Mouse (Mus musculus) NIH3T3 (cell line): ENCODE data around the gene Shb.
A peak's percentile ranks its signal among the peaks of the same experiment; 100 is the strongest.

ENCODE experiments used
- DNase-seq: peaks from one replicate; pipeline ENCODE4 v3.0.0-alpha.2; 2012; ENCODE audit warnings: low read depth

Shb gene

DNA sequence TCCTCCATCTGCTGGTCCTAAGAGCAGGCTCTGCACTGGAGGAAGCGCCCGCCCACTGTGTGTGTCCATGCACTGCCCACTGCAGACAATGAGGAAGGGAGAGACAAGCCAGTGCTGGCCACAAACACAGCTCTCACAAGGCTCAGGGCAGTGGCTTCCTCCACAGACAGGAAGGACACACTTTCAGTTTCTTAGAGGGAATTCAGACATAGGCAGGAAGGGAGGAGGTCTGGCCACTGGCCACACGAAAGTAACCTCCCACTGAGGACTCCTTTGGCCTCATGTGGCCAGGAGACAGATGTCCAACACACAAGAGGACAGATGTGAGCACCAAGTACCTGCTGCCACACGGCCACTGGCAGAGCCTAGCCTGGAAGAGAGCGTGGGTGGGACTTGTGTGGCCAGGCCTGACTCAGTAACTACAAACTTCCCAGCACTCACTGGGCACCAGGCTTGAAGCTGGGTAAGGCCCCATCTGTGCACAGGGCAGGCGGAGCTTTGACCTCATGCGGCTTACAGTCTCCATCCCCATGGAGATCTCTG, 79.6 kb downstream of the Shb start:
- peak; percentile 13 for DNase-seq

GRCm38 (mm10) chr4:45449012-45449411, 83.3 kb downstream of the Shb start:
- DNase-seq, result no peak

GRCm38 (mm10) chr4:45448481-45448880, 83.8 kb downstream of the Shb start:
- DNase-seq, result no peak

DNA sequence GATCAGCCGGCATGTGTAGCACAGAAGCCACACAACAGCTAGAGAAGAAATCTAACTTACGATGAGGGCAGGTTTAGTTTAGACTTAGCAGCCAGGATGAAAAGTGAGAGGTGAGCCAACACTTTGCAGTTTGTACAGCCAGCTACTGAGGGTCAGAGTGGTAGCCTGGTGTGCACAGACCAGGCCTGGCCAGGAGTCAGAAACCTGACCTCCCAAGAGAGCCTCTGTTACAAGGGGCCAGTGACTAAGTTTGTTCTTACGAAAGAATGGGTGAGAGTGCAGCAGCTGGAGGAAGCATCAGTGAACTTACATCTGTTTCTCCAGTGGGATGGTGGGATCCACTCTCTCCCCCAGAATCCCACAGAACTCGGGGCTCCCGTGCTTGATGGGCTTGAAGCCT, 85.1 kb downstream of the Shb start:
- DNase-seq, result peak; percentile 73

DNA sequence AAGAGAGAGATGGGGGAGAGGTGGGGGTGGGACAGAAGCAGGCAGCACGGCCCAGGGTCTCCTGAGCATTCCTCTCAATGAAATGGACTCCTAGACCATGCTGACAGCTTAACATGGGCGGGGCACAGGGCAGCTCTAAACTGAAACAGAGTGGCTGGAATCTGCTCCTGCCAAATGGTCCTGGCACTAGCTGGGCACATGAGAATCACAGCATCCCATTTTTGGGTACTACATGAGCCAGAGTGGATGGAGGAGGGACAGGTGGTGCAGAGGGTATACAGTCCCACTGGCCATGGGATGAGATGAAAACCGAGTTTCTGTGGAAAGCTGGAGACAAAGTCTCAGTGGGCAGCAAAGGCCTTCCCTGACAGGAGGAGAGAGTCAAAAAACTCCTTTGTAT, 87.0 kb downstream of the Shb start:
- DNase-seq, result no peak

- no peak for DNase-seq
Observed at GRCm38 (mm10) chr4:45444813-45445212, 87.5 kb downstream of the Shb start.

DNA sequence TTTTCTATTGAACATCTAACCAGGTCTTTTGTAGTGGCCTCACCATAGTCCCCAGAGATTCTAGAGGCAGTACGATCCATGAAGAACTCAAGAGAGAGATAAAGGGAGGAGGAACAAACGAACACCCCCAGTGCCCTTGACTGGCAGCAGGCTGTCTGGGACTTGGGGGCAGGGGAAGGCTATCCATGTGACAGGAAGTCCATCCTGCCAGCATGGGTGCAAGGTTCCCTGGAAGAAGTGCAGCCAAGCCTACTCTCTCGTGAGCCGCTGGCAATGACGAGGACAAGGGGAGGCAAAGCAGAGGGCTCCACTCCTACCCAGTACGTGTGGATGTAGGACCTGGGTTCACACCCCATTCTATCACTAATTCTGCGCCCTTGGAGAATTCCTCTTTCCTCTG, 88.6 kb downstream of the Shb start:
- no peak for DNase-seq

DNA sequence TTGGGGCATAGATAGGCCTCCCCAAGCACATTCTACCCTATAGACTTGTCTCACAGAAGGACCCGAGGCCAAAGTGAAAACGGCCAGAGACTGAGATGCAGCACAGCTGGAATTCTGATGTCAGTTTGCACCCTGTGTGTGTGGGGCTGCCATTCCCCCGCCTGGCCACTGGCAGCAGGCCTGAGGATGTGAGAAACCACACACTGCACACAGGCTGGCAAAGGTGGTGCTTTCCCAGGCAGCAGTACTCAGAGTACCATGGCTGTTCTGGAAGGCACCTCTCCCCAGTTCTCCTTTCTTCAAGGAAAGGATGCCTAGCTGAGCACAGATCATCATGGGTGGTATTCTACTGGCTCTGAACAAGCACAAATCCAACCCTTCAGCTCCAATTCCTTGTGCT, 90.0 kb downstream of the Shb start:
- peak; percentile 39 for DNase-seq

- DNase-seq, result no peak
Observed at GRCm38 (mm10) chr4:45441778-45442177, 90.5 kb downstream of the Shb start.

DNA sequence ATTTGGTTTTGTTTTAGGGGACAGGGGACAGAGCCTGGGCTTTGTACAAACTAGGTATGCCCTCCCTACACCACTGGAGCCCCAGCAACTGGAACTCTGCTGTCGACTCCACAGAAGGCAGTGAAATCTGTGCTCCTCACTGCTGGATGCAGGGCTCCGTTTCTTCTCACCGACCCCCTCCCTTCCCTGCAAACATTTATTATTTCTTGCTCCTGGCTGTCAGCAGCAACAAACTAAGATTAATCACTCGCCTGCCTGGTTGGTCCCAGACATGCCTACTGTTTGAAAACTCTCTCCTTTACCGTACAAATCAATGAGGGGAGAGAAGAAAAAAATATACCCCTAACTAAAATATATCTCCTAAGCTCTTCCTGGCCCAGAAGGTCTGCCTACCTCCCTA, 93.0 kb downstream of the Shb start:
- DNase-seq, result no peak

DNA sequence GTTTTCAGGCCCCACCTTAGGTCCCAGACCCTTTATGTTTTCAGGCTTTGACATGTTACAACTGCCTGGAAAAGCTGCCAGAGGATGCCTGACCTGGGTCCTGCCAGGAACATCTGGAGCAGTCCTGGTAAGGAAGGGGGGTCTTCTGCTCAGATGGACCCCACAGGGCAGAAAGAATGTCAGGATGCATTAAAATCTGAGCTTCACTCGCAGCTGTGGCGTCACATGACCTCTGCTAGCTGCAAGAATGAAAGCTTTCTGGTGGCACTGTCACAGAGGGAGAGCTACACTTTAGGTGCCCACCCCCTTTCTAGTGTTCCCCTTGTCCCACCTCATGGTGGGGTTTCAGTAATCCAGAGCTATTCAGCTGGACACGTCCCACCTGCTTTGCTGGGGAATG, 95.3 kb downstream of the Shb start:
- no peak for DNase-seq

DNA sequence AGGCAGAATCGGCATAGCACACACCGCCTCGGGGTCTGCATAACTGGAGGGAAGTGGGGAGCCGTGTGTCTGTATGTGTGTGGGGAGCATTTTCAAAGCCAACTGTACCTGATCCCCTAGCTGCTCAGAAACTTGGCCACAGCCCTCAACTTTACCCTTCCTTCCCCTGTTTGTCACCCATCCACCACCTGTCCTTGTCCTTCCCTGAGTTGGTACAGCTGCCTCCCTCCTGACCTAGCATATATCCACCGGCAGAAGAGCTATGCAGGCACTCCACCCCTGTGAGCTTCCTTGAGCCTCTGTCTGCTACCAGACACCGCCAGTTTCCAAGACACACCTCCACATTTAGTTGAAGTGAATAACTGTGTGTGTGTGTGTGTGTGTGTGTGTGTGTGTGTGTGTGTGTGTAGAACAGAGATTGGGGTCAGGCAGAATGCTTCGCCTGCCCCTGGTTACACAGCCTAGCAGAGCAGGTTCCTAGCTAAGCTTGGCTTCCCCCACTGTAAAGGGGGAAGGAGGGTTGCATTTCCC, 95.8 kb downstream of the Shb start:
- DNase-seq, result no peak

- no peak for DNase-seq
Observed at GRCm38 (mm10) chr4:45435899-45436298, 96.4 kb downstream of the Shb start.

DNA sequence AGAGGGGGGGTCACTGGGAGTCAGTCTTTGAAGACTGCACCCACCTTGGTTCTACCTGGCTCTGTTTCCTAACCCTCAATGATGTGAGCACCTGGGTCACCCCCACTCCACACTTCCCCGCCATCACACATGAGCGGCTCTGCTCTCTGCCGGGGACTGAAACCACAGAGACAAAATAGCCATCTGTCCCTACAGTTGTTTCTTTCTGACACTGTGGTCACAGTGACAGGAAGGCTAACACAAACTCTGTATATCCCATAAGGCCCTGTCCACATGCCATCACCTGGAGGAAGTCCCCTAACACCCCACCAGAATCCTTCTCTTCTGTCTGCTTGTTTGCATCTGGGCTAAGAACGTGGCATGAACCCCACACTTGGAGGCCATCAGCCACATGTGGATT, 97.6 kb downstream of the Shb start:
- DNase-seq, result no peak

DNA sequence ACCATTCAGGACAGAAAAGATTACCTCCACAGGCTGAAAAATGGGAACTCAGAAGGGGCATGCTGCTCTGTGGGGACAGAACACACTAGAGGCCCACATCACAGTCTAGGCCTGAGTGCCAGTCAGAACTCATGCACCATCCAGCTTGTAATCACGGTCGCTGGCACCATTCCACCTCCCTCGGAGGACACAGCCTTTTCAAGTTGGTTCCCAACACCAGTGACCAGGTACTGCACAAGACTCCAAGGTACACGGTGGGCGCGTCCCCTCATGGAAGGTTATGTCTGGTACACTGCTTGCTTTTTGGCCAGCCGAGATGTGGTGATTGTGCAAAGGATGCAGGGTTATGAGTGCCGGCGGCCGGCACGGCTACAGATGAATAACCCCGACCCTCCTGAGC, 98.2 kb downstream of the Shb start:
- no peak for DNase-seq

- no peak for DNase-seq
Observed at GRCm38 (mm10) chr4:45431806-45432205, 100.5 kb downstream of the Shb start.

- no peak for DNase-seq
Observed at GRCm38 (mm10) chr4:45431316-45431715, 101.0 kb downstream of the Shb start.

GRCm38 (mm10) chr4:45429451-45429850, 102.8 kb downstream of the Shb start:
- no peak for DNase-seq

- DNase-seq, result peak; percentile 7
Observed at GRCm38 (mm10) chr4:45426724-45427457, 105.4 kb downstream of the Shb start.

DNA sequence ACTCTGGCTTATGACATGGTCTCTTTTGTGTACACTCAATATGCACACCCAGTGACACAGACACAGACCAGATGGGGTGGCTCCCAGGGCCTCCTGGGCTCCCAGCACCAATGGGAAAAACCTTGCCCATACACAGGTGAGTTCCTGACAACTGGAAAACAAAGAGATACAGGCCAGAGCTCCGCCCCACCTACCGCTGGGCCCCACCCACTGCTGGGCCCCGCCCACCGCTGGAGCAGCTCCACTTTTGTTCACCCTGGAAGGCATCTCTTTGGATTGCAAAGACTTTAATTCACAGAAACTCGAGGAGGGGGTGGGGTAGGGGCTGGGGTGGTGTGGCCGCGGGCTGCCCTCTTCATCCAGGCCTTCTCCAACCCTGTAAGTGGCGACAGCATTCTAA, 108.9 kb downstream of the Shb start:
- no peak for DNase-seq

DNA sequence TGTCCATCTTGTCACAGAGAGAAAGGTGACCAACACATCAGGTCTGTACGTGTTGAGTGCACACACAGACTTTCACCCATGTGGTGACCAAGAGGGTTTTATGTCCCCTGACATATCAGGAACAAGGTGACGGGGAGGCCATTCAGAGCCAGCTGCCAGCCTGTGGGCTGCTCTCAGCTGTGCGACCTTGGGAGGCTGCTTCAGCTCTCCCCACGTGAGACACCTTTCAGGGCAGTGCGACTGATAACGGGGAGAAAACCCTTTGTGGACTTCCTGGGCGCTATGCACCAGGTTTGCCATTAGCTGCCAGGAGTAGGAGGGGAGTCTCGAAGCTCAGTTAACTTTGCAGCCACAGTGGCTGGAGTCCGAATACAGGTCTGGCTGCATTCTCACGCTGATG, 109.6 kb downstream of the Shb start:
- DNase-seq, result no peak

GRCm38 (mm10) chr4:45421519-45422260, 110.6 kb downstream of the Shb start:
- no peak for DNase-seq

DNA sequence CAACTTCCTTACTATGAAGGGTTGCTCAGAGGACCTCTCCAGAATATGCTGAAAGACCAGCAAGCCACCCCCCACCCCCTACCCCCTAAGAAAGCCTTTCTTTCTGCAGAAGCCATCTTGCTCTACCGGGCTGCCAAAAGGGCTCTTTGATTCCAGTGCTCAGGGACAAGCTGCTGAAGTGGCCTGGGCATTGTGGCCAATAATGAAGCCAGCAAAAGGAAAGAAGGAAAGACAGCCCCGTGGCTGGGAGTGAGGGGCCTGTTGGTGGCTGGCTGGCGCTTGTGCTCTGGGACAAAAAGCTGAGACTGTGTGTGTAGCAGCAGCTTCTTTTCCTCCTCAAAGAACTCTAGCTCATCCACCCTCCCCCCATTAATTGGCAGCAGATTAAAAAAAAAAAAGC, 111.5 kb downstream of the Shb start:
- DNase-seq, result no peak
